11 mouse cellular contexts compared by ENCODE assay signal in the genomic region with DNA sequence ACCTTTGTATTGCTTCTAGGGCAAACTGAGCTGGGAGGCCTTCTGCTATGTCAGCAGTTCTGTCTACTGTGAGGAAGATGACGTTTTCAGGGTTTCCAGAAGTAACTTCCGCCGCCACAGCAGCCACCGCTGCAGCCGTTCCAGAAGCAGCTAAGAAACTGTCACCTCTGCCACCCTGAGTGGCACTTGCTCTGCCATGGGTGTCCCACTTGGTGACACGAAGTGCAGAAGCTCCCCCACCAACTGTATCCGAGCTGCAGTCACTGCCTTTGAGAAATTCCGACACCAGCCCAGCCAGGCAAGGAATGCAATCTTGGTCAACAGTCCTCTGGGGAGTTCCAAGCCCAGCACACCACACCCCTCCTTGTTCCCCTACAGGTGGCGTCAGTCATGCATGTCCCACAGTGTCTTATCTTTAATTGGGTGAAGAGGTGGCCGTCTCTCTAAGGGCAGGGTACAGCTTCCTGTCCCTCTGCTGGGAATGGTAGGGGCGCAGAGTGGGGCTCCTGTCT. TPM values are rescaled to one million over a fixed set of nuclear protein-coding genes. Genes with fewer than 3 reads are reported as not detected.
DNase-seq lines count a peak whose midpoint lies in the region; ATAC-seq and TF ChIP-seq lines count a peak whose summit lies in the region.
"Had no signal": no experiment of that assay in that cellular context is flagged by ENCODE, and none has a peak within 500 bp of the region (broad histone marks: within the 10 kb centered on the region; RNA-seq: fewer than 3 reads in every experiment).

No protein-coding gene starts in this region.

- H3K27me3 ChIP-seq in embryonic facial prominence, embryonic 12.5 days = no peaks in the 10 kb centered on the region
- 0 out of 2 replicates have a peak, but pooled peaks cover 4% of the 10 kb centered on the region for H3K27me3 ChIP-seq in midbrain, postnatal 0 days (ENCODE audit: insufficient read depth, low read length)
- no peaks in the 10 kb centered on the region for H3K27me3 ChIP-seq in hindbrain, embryonic 16.5 days (replicated peaks; ENCODE audit: control insufficient read depth, insufficient read depth, low read length)
- H3K27me3 ChIP-seq: midbrain, embryonic 15.5 days had no signal

- no peaks in the 10 kb centered on the region for H3K36me3 ChIP-seq in embryonic facial prominence, embryonic 12.5 days
- no peaks in the 10 kb centered on the region for H3K36me3 ChIP-seq in midbrain, postnatal 0 days (ENCODE audit: insufficient read depth, low read length)
- no peaks in the 10 kb centered on the region for H3K36me3 ChIP-seq in hindbrain, embryonic 16.5 days (ENCODE audit: control insufficient read depth, insufficient read depth, low read length)
- H3K36me3 ChIP-seq: G1E; midbrain, embryonic 15.5 days had no signal

- DNase-seq in kidney, adult 9 months = peak; percentile 14
- no peak for DNase-seq in kidney, postnatal 25 days
- peak; percentile 14 for DNase-seq in kidney, postnatal 14 days
- peak; percentile 20 to 28 for DNase-seq in thymus, adult 18-20 months
- DNase-seq in midbrain, postnatal 0 days (ENCODE audit: low spot score) = no peak
- DNase-seq in retina, postnatal 1 day = no peak
- DNase-seq: cerebellum, adult 11-12 months had no signal

- H3K4me1 ChIP-seq in embryonic facial prominence, embryonic 12.5 days = peaks cover 9% of the 10 kb centered on the region
- H3K4me1 ChIP-seq in midbrain, postnatal 0 days (ENCODE audit: insufficient read depth, low read length) = no peaks in the 10 kb centered on the region
- H3K4me1 ChIP-seq in hindbrain, embryonic 16.5 days (ENCODE audit: control insufficient read depth, insufficient read depth, low read depth, low read length) = no peaks in the 10 kb centered on the region
- H3K4me1 ChIP-seq: midbrain, embryonic 15.5 days had no signal

- no peaks in the 10 kb centered on the region for H3K9me3 ChIP-seq in embryonic facial prominence, embryonic 12.5 days
- H3K9me3 ChIP-seq in midbrain, postnatal 0 days (ENCODE audit: low read length) = no peaks in the 10 kb centered on the region
- H3K9me3 ChIP-seq in hindbrain, embryonic 16.5 days (ENCODE audit: control insufficient read depth, low read length) = no peaks in the 10 kb centered on the region
- H3K9me3 ChIP-seq: G1E; midbrain, embryonic 15.5 days had no signal

- no peak for TF ChIP-seq CTCF in midbrain, postnatal 0 days (IDR thresholded peaks at IDR 0.05)

- H3K27ac ChIP-seq in embryonic facial prominence, embryonic 12.5 days = 0 out of 2 replicates have a peak overlapping the region, but pooled peaks have one; percentile 17
- H3K27ac ChIP-seq in midbrain, postnatal 0 days (ENCODE audit: low read depth, low read length) = no peak overlapping the region
- H3K27ac ChIP-seq in hindbrain, embryonic 16.5 days (ENCODE audit: low read depth, low read length) = no peak overlapping the region
- H3K27ac ChIP-seq: midbrain, embryonic 15.5 days had no signal

- H3K9ac ChIP-seq in embryonic facial prominence, embryonic 12.5 days = no peak overlapping the region
- H3K9ac ChIP-seq in midbrain, postnatal 0 days (replicated peaks; ENCODE audit: low read length, poor library complexity, severe bottlenecking) = no peak overlapping the region
- no peak overlapping the region for H3K9ac ChIP-seq in hindbrain, embryonic 16.5 days (ENCODE audit: low read depth, low read length)
- H3K9ac ChIP-seq: midbrain, embryonic 15.5 days had no signal

- H3K4me3 ChIP-seq in embryonic facial prominence, embryonic 12.5 days = no peak overlapping the region
- H3K4me3 ChIP-seq in midbrain, postnatal 0 days (ENCODE audit: low read depth, low read length) = no peak overlapping the region
- no peak overlapping the region for H3K4me3 ChIP-seq in hindbrain, embryonic 16.5 days (ENCODE audit: low read length)
- H3K4me3 ChIP-seq: midbrain, embryonic 15.5 days had no signal

- H3K4me2 ChIP-seq in embryonic facial prominence, embryonic 12.5 days (replicated peaks) = no peak overlapping the region
- H3K4me2 ChIP-seq in midbrain, postnatal 0 days (ENCODE audit: low read depth, low read length, poor library complexity, severe bottlenecking) = no peak overlapping the region
- H3K4me2 ChIP-seq in hindbrain, embryonic 16.5 days (ENCODE audit: low read length) = no peak overlapping the region
- H3K4me2 ChIP-seq: midbrain, embryonic 15.5 days had no signal

- WGBS in embryonic facial prominence, embryonic 12.5 days = 48% methylated on average over 11 of the region's 11 CpGs
- 54% methylated on average over 11 of the region's 11 CpGs for WGBS in midbrain, postnatal 0 days
- WGBS in hindbrain, embryonic 16.5 days = 53% methylated on average over 11 of the region's 11 CpGs

- ATAC-seq in embryonic facial prominence, embryonic 12.5 days (ENCODE audit: insufficient number of reproducible peaks, insufficient read depth, low FRiP score, low TSS enrichment) = no peak
- no peak for ATAC-seq in midbrain, postnatal 0 days (ENCODE audit: low FRiP score)
- no peak for ATAC-seq in hindbrain, embryonic 16.5 days
- ATAC-seq: midbrain, embryonic 15.5 days had no signal

RNA-seq across cellular contexts. Expression of a gene that starts 14.0 kb away (rescaled TPM):
- 25.3 and 27.5 TPM in 2 replicates for polyA plus RNA-seq in embryonic facial prominence, embryonic 12.5 days (2016; fragmentation: Nextera tagmentation; extraction: Ambion mirVana)
- total RNA-seq in midbrain, postnatal 0 days (2014; rRNA removed) = 13.8 and 16.7 TPM in 2 replicates
- polyA plus RNA-seq in midbrain, postnatal 0 days (2015; fragmentation: Nextera tagmentation; extraction: Ambion mirVana) = 4.0 and 4.3 TPM in 2 replicates
- 5.9 and 7.4 TPM in 2 replicates for polyA plus RNA-seq in hindbrain, embryonic 16.5 days (2015; fragmentation: Nextera tagmentation; extraction: Ambion mirVana)
- polyA plus RNA-seq: G1E had no signal

RNA-seq across cellular contexts. Expression of a gene that starts 27.6 kb away (rescaled TPM):
- 4.8 and 5.2 TPM in 2 replicates for polyA plus RNA-seq in embryonic facial prominence, embryonic 12.5 days (2016; fragmentation: Nextera tagmentation; extraction: Ambion mirVana)
- 3.4 and 3.9 TPM in 2 replicates for total RNA-seq in midbrain, postnatal 0 days (2014; rRNA removed)
- polyA plus RNA-seq in midbrain, postnatal 0 days (2015; fragmentation: Nextera tagmentation; extraction: Ambion mirVana) = 4.0 and 4.4 TPM in 2 replicates
- 4.2 TPM in 2 replicates for polyA plus RNA-seq in hindbrain, embryonic 16.5 days (2015; fragmentation: Nextera tagmentation; extraction: Ambion mirVana)
- polyA plus RNA-seq: G1E had no signal

Comparison
In these comparisons a context has a peak if more than half of its experiments do, and no peak if none do; other contexts are left out.
1. DNase-seq: peak in kidney, adult 9 months (single experiment), kidney, postnatal 14 days (single experiment) and thymus, adult 18-20 months (2 of 2); none in kidney, postnatal 25 days (0 of 2), midbrain, postnatal 0 days (single experiment) and retina, postnatal 1 day (single experiment).